Mouse (Mus musculus) forelimb bud, embryonic 11.5 days (tissue): ENCODE data around the gene Mobp.

ENCODE experiments used
- DNase-seq: peaks from one replicate; pipeline ENCODE4 v3.0.0-alpha.2; 2012; ENCODE audit warnings: low read depth, low spot score

Gene Mobp

DNA sequence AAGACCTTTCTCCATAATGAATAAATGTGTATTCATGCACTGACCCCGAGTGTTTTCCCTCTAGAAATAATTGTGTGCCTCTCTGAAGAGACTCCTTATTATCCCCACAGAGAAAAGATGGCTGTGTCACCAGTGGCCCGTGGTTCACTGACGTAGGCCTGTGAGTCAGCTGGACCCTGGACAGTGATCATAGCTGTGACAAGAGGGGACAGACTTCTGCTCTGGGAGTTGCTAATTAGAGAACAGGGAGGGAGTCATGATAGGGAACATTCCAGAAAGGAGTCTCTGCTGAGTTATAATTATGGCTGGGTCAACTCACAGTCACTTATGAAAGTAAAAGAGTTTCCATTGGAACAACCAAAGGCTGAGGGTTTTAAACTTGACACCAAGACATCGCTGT lies 61.4 kb downstream of the Mobp start:
- DNase-seq, result no peak

GRCm38 (mm10) chr9:120212936-120213335 lies 63.4 kb downstream of the Mobp start:
- no peak for DNase-seq

DNA sequence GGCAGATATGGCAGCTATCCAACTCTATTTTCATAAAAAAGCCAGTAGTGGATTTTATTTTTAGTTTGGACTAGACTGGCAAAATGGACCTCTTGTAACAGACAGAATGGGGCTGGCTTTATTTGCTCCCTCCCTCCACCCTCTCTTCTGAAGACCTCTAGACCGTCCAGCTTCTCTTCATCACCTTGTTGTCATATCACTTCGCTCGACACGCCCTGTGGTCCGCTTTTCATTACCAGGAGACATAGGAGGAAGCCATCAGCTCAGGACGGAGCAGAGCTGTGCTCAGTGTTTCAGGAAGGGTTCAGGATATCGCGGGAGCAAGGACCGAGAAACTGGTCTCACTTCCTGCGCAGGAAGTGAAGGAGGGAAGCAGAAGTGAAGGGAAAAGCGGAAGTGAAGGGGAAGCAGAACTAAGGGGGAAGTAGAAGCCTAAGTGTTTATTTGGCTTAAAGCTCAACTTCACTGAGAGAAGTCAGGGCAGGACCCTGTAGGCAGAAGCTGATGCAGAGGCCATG lies 65.5 kb downstream of the Mobp start:
- DNase-seq, result no peak

DNA sequence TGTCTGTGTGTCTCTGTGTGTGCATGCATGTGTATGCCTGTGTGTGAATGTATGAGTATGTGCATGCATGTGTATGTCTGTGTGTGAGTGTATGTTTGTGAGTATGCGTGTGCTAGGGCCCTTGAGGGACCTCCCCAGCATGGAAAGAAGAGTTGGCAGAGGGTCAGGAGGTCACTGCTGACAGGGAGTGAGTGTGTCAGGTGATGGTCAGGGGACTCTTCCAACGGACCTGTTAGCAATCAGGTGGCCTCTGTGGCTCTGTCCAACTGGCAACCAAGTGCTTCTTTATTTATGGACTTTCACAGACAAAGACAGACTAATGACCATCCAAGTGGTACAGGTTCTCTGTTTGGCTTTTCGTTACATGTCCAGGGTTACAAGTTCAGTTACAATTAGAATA lies 69.9 kb downstream of the Mobp start:
- DNase-seq, result no peak
